Mouse (Mus musculus) limb, embryonic 14.5 days (tissue): ENCODE data around the gene Ctsh. TPM values are rescaled to one million over a fixed set of nuclear protein-coding genes. Genes with fewer than 3 reads are reported as not detected.

ENCODE experiments used
- ATAC-seq: fragments of 200-750 bp; cut with Nextera tagmentation; 2 replicates; pipeline ENCODE4 v1.8.0; 2017; ENCODE audit warnings: low read depth, moderate number of reproducible peaks, moderate TSS enrichment; ENCODE audit not compliant: low FRiP score
- DNase-seq: peaks from one replicate; pipeline ENCODE4 v3.0.0-alpha.2; 2015; ENCODE audit warnings: low spot score
- H3K27ac ChIP-seq: fragments of 300-500 bp; sonication (generic); replicated peaks from 2 replicates; pipeline ENCODE4 v1.5.1; 2014; ENCODE audit warnings: low read depth, mild to moderate bottlenecking, low read length, moderate library complexity, mixed read lengths
- H3K27me3 ChIP-seq: fragments of 300-500 bp; sonication (generic); 2 replicates; pipeline ENCODE4 v1.6.1; 2014; ENCODE audit warnings: low read length, mixed read lengths; ENCODE audit not compliant: control insufficient read depth, insufficient read depth
- H3K36me3 ChIP-seq: fragments of 300-500 bp; sonication (generic); 2 replicates; pipeline ENCODE4 v1.6.1; 2014; ENCODE audit warnings: mild to moderate bottlenecking, low read length, moderate library complexity, mixed read lengths; ENCODE audit not compliant: control insufficient read depth, insufficient read depth
- H3K4me1 ChIP-seq: fragments of 300-500 bp; sonication (generic); 2 replicates; pipeline ENCODE4 v1.6.1; 2014; ENCODE audit warnings: antibody characterized with exemption, low read length, mixed read lengths; ENCODE audit not compliant: control insufficient read depth, insufficient read depth
- H3K4me2 ChIP-seq: fragments of 300-500 bp; sonication (generic); replicated peaks from 2 replicates; pipeline ENCODE4 v1.6.1; 2014; ENCODE audit warnings: low read depth, mild to moderate bottlenecking, low read length, moderate library complexity; ENCODE audit not compliant: severe bottlenecking
- H3K4me3 ChIP-seq: fragments of 300-500 bp; sonication (generic); replicated peaks from 2 replicates; pipeline ENCODE4 v1.5.1; 2014; ENCODE audit warnings: low read length
- H3K9ac ChIP-seq: fragments of 300-500 bp; sonication (generic); 2 replicates; pipeline ENCODE4 v1.6.1; 2014; ENCODE audit warnings: mild to moderate bottlenecking, low read depth, low read length, moderate library complexity; ENCODE audit not compliant: severe bottlenecking
- H3K9me3 ChIP-seq: fragments of 300-500 bp; sonication (generic); 2 replicates; pipeline ENCODE4 v1.6.1; 2016; ENCODE audit warnings: low read length; ENCODE audit not compliant: control insufficient read depth
- POLR2A ChIP-seq: fragments of 200-500 bp; IDR thresholded peaks from 2 replicates; pipeline ENCODE4 v1.8.0; 2012; ENCODE audit warnings: inconsistent platforms, mild to moderate bottlenecking, moderate library complexity, borderline replicate concordance; ENCODE audit not compliant: insufficient read depth, insufficient read length; ENCODE audit errors: extremely low read depth
- WGBS: fragments of 180-500 bp; shearing (Covaris S2); extraction: QIAGEN DNeasy Blood & Tissue Kit; methylation state at CpG from one replicate; pipeline ENCODE4 v1.1.7; 2014; 5-methylcytosine and 5-hydroxymethylcytosine counted together
- polyA plus RNA-seq, 2 experiments: library from polyadenylated mRNA; depleted of rRNA in 1 of 2; stranded (reverse) in 1 of 2; unstranded in 1 of 2; fragments of >200 nt; fragmentation: Nextera tagmentation in 1 of 2; extraction: Ambion mirVana in 1 of 2; gene quantifications; 2 replicates each; pipeline versions ENCODE4 v1.2.1 to v1.2.3; 2012 to 2014

Ctsh gene
- polyA plus RNA-seq, 2 experiments = 20.4 to 40.3 TPM

GRCm38 (mm10) chr9:90122246-90122740, 68.3 kb downstream of the Ctsh start:
- no peak for DNase-seq
- Histone ChIP-seq H3K36me3 (no peaks in the 10 kb centered on the region), H3K27me3 (no peaks in the 10 kb centered on the region), H3K9me3 (no peaks in the 10 kb centered on the region), H3K4me2 (no peak overlapping the region), H3K27ac (no peak overlapping the region), H3K4me3 (no peak overlapping the region), H3K9ac (no peak overlapping the region), H3K4me1 (no peaks in the 10 kb centered on the region)
- TF ChIP-seq POLR2A = no peak
- ATAC-seq = no peak
- 79% methylated on average over 4 of the region's 4 CpGs for WGBS

- H3K36me3 ChIP-seq = no peaks in the 10 kb centered on the region
- H3K9ac ChIP-seq = no peak overlapping the region
- DNase-seq = no peak
- no peaks in the 10 kb centered on the region for H3K27me3 ChIP-seq
- H3K4me1 ChIP-seq = no peaks in the 10 kb centered on the region
- WGBS = 31% methylated on average over 11 of the region's 11 CpGs
- no peak overlapping the region for H3K4me3 ChIP-seq
- no peak for ATAC-seq
- no peak for TF ChIP-seq POLR2A
- H3K4me2 ChIP-seq = no peak overlapping the region
- no peaks in the 10 kb centered on the region for H3K9me3 ChIP-seq
- no peak overlapping the region for H3K27ac ChIP-seq
Measured at GRCm38 (mm10) chr9:90124156-90124872, 70.4 kb downstream of the Ctsh start.

GRCm38 (mm10) chr9:90124873-90125245, 70.9 kb downstream of the Ctsh start:
- ATAC-seq = no peak
- no peak overlapping the region for H3K4me2 ChIP-seq
- TF ChIP-seq POLR2A = no peak
- 46% methylated on average over 8 of the region's 8 CpGs for WGBS
- no peaks in the 10 kb centered on the region for H3K4me1 ChIP-seq
- H3K36me3 ChIP-seq = no peaks in the 10 kb centered on the region
- no peak overlapping the region for H3K27ac ChIP-seq
- H3K9me3 ChIP-seq = no peaks in the 10 kb centered on the region
- no peak overlapping the region for H3K9ac ChIP-seq
- no peak for DNase-seq
- no peak overlapping the region for H3K4me3 ChIP-seq
- H3K27me3 ChIP-seq = no peaks in the 10 kb centered on the region

Other genes with a start within 250 kb of the Ctsh start
- gene Rasgrf1, start 144.2 kb upstream of the Ctsh start, polyA plus RNA-seq (2012; rRNA removed) = 1.1 TPM in 2 replicates
- 0.55 and 0.98 TPM in 2 replicates for gene Rasgrf1, start 144.2 kb upstream of the Ctsh start, polyA plus RNA-seq (2014; fragmentation: Nextera tagmentation; extraction: Ambion mirVana)
- gene Morf4l1, start 60.6 kb downstream of the Ctsh start, polyA plus RNA-seq (2012; rRNA removed) = 403 and 464 TPM in 2 replicates
- 500 and 524 TPM in 2 replicates for gene Morf4l1, start 60.6 kb downstream of the Ctsh start, polyA plus RNA-seq (2014; fragmentation: Nextera tagmentation; extraction: Ambion mirVana)
- 44.3 and 60.0 TPM in 2 replicates for gene Adamts7, start 108.9 kb downstream of the Ctsh start, polyA plus RNA-seq (2012; rRNA removed)
- 19.4 and 22.7 TPM in 2 replicates for gene Adamts7, start 108.9 kb downstream of the Ctsh start, polyA plus RNA-seq (2014; fragmentation: Nextera tagmentation; extraction: Ambion mirVana)
- 25.5 and 31.6 TPM in 2 replicates for gene Tbc1d2b, start 216.7 kb downstream of the Ctsh start, polyA plus RNA-seq (2012; rRNA removed)
- gene Tbc1d2b, start 216.7 kb downstream of the Ctsh start, polyA plus RNA-seq (2014; fragmentation: Nextera tagmentation; extraction: Ambion mirVana) = 20.0 and 22.2 TPM in 2 replicates